In genomic region chrX:12673054-12673775, GRCm38 (mm10) we compare ENCODE assay signal across 8 mouse cellular contexts. TPM values are rescaled to one million over a fixed set of nuclear protein-coding genes. Genes with fewer than 3 reads are reported as not detected.
DNase-seq lines count a peak whose midpoint lies in the region; ATAC-seq and TF ChIP-seq lines count a peak whose summit lies in the region.

TSS of gene 1810030O07Rik (minus strand) at chrX:12673668.

- H3K9ac ChIP-seq in ES-E14 (ENCODE audit: insufficient read depth, low read depth, low read length, poor library complexity, severe bottlenecking) = peak within 1 kb of the TSS; percentile 92
- H3K9ac ChIP-seq in forebrain, embryonic 15.5 days (replicated peaks) = peak within 1 kb of the TSS; percentile 66

- in situ Hi-C loops in ES-E14 (cut with MboI; ENCODE audit: low sequenced_read_pairs in 2 of 2, unreplicated experiment in 2 of 2) = no loop called here

- H3K36me3 ChIP-seq in ES-E14 (ENCODE audit: control insufficient read depth, insufficient read depth, low read length, poor library complexity, severe bottlenecking) = peaks cover 7% of the 10 kb centered on the region; the same call in 1 of the 2 replicates
- peaks cover 11% of the 10 kb centered on the region for H3K36me3 ChIP-seq in forebrain, embryonic 15.5 days

- peak within 1 kb of the TSS; percentile 87 for H3K27ac ChIP-seq in ES-E14 (ENCODE audit: insufficient read depth, low read depth, low read length, poor library complexity, severe bottlenecking)
- peak within 1 kb of the TSS; percentile 91 for H3K27ac ChIP-seq in forebrain, embryonic 15.5 days (replicated peaks)

- ATAC-seq in forebrain, embryonic 15.5 days (replicated peaks) = peak; percentile 100
- peak; percentile 100 for ATAC-seq in neutrophil, adult 5-6 weeks (ENCODE audit: extremely low read depth, insufficient number of reproducible peaks, low FRiP score, poor library complexity, severe bottlenecking)

- peak; percentile 56 for DNase-seq in ES-E14 (ENCODE audit: low read depth, low spot score)
- DNase-seq in cerebellum, adult 11-12 months = peak; percentile 92
- DNase-seq in heart, postnatal 25 days (ENCODE audit: low spot score) = peak; percentile 85
- peak; percentile 89 to 94 for DNase-seq in layer of hippocampus, adult 18-20 months (ENCODE audit: low spot score in 2 of 2)
- DNase-seq in lung, adult 2 months = peak; percentile 75
- DNase-seq in thymus, adult 18-20 months = peak; percentile 77 to 83

- intact Hi-C loops in heart, postnatal 25 days (cut with DNase I) = loop anchor here (10.0 kb wide), 2 partner anchors 402 to 982 kb away; partner anchors contain the start of gene Usp9x

- H3K4me3 ChIP-seq in ES-E14 (ENCODE audit: insufficient read depth in 1 of 2, low read depth in 1 of 2, low read length in 2 of 2, poor library complexity in 1 of 2, severe bottlenecking in 1 of 2) = peak within 1 kb of the TSS; percentile 90 to 95
- H3K4me3 ChIP-seq in forebrain, embryonic 15.5 days = peak within 1 kb of the TSS; percentile 70
- H3K4me3 ChIP-seq in lung, adult 2 months (replicated peaks; ENCODE audit: extremely low read depth, low read depth, low read length) = peak within 1 kb of the TSS; percentile 93

- no peaks in the 10 kb centered on the region for H3K27me3 ChIP-seq in forebrain, embryonic 15.5 days

- no peak for TF ChIP-seq CTCF in lung, adult 2 months (IDR thresholded peaks at IDR 0.05; ENCODE audit: insufficient read depth, low read length)

- peak; percentile 50; the same call in 1 of the 2 replicates for TF ChIP-seq POLR2A in lung, adult 2 months (IDR thresholded peaks at IDR 0.05; ENCODE audit: borderline replicate concordance, extremely low read depth, low read depth, low read length)

- H3K9me3 ChIP-seq in ES-E14 (ENCODE audit: control insufficient read depth, insufficient read depth, low read depth, low read length) = no peaks in the 10 kb centered on the region
- no peaks in the 10 kb centered on the region for H3K9me3 ChIP-seq in forebrain, embryonic 15.5 days

- 11% methylated on average over 41 of the region's 42 CpGs for WGBS in forebrain, embryonic 15.5 days
- WGBS in lung, adult 2 months = 11% methylated on average over 42 of the region's 42 CpGs

- H3K4me2 ChIP-seq in forebrain, embryonic 15.5 days (replicated peaks) = peak within 1 kb of the TSS; percentile 47

- no peaks in the 10 kb centered on the region for H3K4me1 ChIP-seq in ES-E14 (ENCODE audit: control insufficient read depth in 2 of 2, insufficient read depth in 2 of 2, low read length in 2 of 2, poor library complexity in 1 of 2)
- H3K4me1 ChIP-seq in forebrain, embryonic 15.5 days = peaks cover 12% of the 10 kb centered on the region
- peaks cover 3% of the 10 kb centered on the region; the same call in 1 of the 2 replicates for H3K4me1 ChIP-seq in lung, adult 2 months (ENCODE audit: control insufficient read depth, insufficient read depth, low read length)

TF ChIP-seq in ES-E14, 5 proteins besides CTCF, POLR2A, EP300 and RAD21:
- TF ChIP-seq HCFC1 (IDR thresholded peaks at IDR 0.05; ENCODE audit: borderline replicate concordance, insufficient read depth, low read length) (no peak), MAFK (IDR thresholded peaks at IDR 0.05; ENCODE audit: insufficient read depth, low read depth, low read length) (no peak), ZC3H11A (IDR thresholded peaks at IDR 0.05; ENCODE audit: borderline replicate concordance, low read depth, low read length) (no peak), CHD2 (IDR thresholded peaks at IDR 0.05; ENCODE audit: low read depth, low read length) (no peak), ZNF384 (IDR thresholded peaks at IDR 0.05; ENCODE audit: low read depth, low read length) (no peak)
TF ChIP-seq in ES-E14: peak in this region for 0.

RNA-seq across cellular contexts. Expression of gene 1810030O07Rik, which starts in this region (rescaled TPM):
- 24.0 and 32.1 TPM in 2 replicates for total RNA-seq in ES-E14 (2012; rRNA removed)
- 30.4 and 30.5 TPM in 2 replicates for polyA plus RNA-seq in forebrain, embryonic 15.5 days (2015; fragmentation: Nextera tagmentation; extraction: Ambion mirVana)
- total RNA-seq in heart, postnatal 25 days (2021) = 10 to 100 TPM in 1 of 2 experiments, 1 to 10 TPM in 1; 7.8 to 12.1 TPM
- 10 to 100 TPM; 17.2 to 18.5 TPM for total RNA-seq in layer of hippocampus, adult 18-20 months (2021)
- 11.7 and 15.0 TPM in 2 replicates for polyA plus RNA-seq in lung, adult 2 months (2012; rRNA removed)
- total RNA-seq in neutrophil, adult 5-6 weeks (2017) = 27.6 and 28.5 TPM in 2 replicates

Comparison
In these comparisons a context has a peak if more than half of its experiments do, and no peak if none do; other contexts are left out.
1. Peak in every context shown above with its lines: DNase-seq, ATAC-seq, H3K4me3 ChIP-seq and H3K27ac ChIP-seq.